Mouse (Mus musculus) kidney, embryonic 15.5 days (tissue): ENCODE results near the gene Cep295. TPM values are rescaled to one million over a fixed set of nuclear protein-coding genes. Genes with fewer than 3 reads are reported as not detected.

ENCODE experiments used
- ATAC-seq: fragments of 200-750 bp; cut with Nextera tagmentation; replicated peaks from 2 replicates; pipeline ENCODE4 v1.8.0; 2017; ENCODE audit warnings: moderate TSS enrichment; ENCODE audit not compliant: low FRiP score
- H3K27ac ChIP-seq: fragments of 300-500 bp; sonication (generic); 2 replicates; pipeline ENCODE4 v1.5.1; 2015; ENCODE audit warnings: mild to moderate bottlenecking, inconsistent platforms
- H3K27me3 ChIP-seq: fragments of 300-500 bp; sonication (generic); 2 replicates; pipeline ENCODE4 v1.6.1; 2015; ENCODE audit warnings: inconsistent platforms
- H3K36me3 ChIP-seq: fragments of 300-500 bp; sonication (generic); 2 replicates; pipeline ENCODE4 v1.6.1; 2015; ENCODE audit warnings: inconsistent platforms
- H3K4me1 ChIP-seq: fragments of 300-500 bp; sonication (generic); 2 replicates; pipeline ENCODE4 v1.6.1; 2015; ENCODE audit warnings: inconsistent platforms
- H3K4me2 ChIP-seq: fragments of 300-500 bp; sonication (generic); 2 replicates; pipeline ENCODE4 v1.6.1; 2015; ENCODE audit warnings: moderate library complexity, mild to moderate bottlenecking, inconsistent platforms
- H3K4me3 ChIP-seq: fragments of 300-500 bp; sonication (generic); replicated peaks from 2 replicates; pipeline ENCODE4 v1.5.1; 2015; ENCODE audit warnings: mild to moderate bottlenecking, inconsistent platforms
- H3K9ac ChIP-seq: fragments of 300-500 bp; sonication (generic); 2 replicates; pipeline ENCODE4 v1.6.1; 2015; ENCODE audit warnings: mild to moderate bottlenecking, inconsistent platforms
- H3K9me3 ChIP-seq: fragments of 300-500 bp; sonication (generic); replicated peaks from 2 replicates; pipeline ENCODE4 v1.6.1; 2016; ENCODE audit warnings: inconsistent platforms
- WGBS: fragments of 180-500 bp; shearing (Covaris S2); methylation state at CpG from one replicate; pipeline ENCODE4 v1.1.7; 2015; ENCODE audit warnings: mixed read lengths; 5-methylcytosine and 5-hydroxymethylcytosine counted together
- polyA plus RNA-seq: library from polyadenylated mRNA; unstranded; fragments of >200 nt; fragmentation: Nextera tagmentation; extraction: Ambion mirVana; gene quantifications from 2 replicates; pipeline ENCODE4 v1.2.1, GENCODE M21; 2015

The Cep295 gene
- polyA plus RNA-seq, result 16.8 and 18.2 TPM in 2 replicates

GRCm38 (mm10) chr9:15357484-15358275 is at the start of gene Cep295:
Gene Cep295, minus strand, starts transcription at chr9:15357788.
- Histone ChIP-seq H3K9ac (peak within 1 kb of the TSS; percentile 77), H3K27ac (peak within 1 kb of the TSS; percentile 91), H3K9me3 (no peaks in the 10 kb centered on the region), H3K27me3 (no peaks in the 10 kb centered on the region), H3K4me3 (peak within 1 kb of the TSS; percentile 93), H3K4me2 (peak within 1 kb of the TSS; percentile 75), H3K36me3 (peaks cover 19% of the 10 kb centered on the region), H3K4me1 (peaks cover 13% of the 10 kb centered on the region)
- peak; percentile 100 for ATAC-seq
- WGBS, result 2% methylated on average over 60 of the region's 60 CpGs

GRCm38 (mm10) chr9:15397591-15397990 is 40.0 kb upstream of the Cep295 start:
- H3K9me3 ChIP-seq, result no peaks in the 10 kb centered on the region
- no peak overlapping the region for H3K9ac ChIP-seq
- 51% methylated on average over 4 of the region's 4 CpGs for WGBS
- H3K36me3 ChIP-seq, result no peaks in the 10 kb centered on the region
- no peak overlapping the region for H3K4me3 ChIP-seq
- no peak overlapping the region for H3K27ac ChIP-seq
- no peaks in the 10 kb centered on the region for H3K4me1 ChIP-seq
- ATAC-seq, result peak; percentile 52
- no peak overlapping the region for H3K4me2 ChIP-seq
- H3K27me3 ChIP-seq, result no peaks in the 10 kb centered on the region

- Histone ChIP-seq H3K36me3 (no peaks in the 10 kb centered on the region), H3K9me3 (no peaks in the 10 kb centered on the region), H3K4me1 (no peaks in the 10 kb centered on the region), H3K9ac (no peak overlapping the region), H3K27ac (no peak overlapping the region), H3K4me3 (no peak overlapping the region), H3K4me2 (no peak overlapping the region), H3K27me3 (no peaks in the 10 kb centered on the region)
- ATAC-seq, result no peak
- WGBS, result 86% methylated on average over 1 of the region's 1 CpGs
Measured at GRCm38 (mm10) chr9:15395353-15395942, 37.9 kb upstream of the Cep295 start.

GRCm38 (mm10) chr9:15387075-15387643 is 29.6 kb upstream of the Cep295 start:
- Histone ChIP-seq H3K9ac (no peak overlapping the region), H3K4me1 (no peaks in the 10 kb centered on the region), H3K27me3 (no peaks in the 10 kb centered on the region), H3K9me3 (no peaks in the 10 kb centered on the region), H3K4me3 (no peak overlapping the region), H3K36me3 (no peaks in the 10 kb centered on the region), H3K4me2 (no peak overlapping the region), H3K27ac (no peak overlapping the region)
- ATAC-seq, result no peak
- WGBS, result 82% methylated on average over 5 of the region's 5 CpGs

GRCm38 (mm10) chr9:15384266-15384665 is 26.7 kb upstream of the Cep295 start:
- WGBS, result 45% methylated on average over 5 of the region's 5 CpGs
- Histone ChIP-seq H3K27ac (no peak overlapping the region), H3K36me3 (no peaks in the 10 kb centered on the region), H3K9me3 (no peaks in the 10 kb centered on the region), H3K4me3 (no peak overlapping the region), H3K9ac (no peak overlapping the region), H3K4me1 (no peaks in the 10 kb centered on the region), H3K27me3 (no peaks in the 10 kb centered on the region), H3K4me2 (no peak overlapping the region)
- no peak for ATAC-seq

- Histone ChIP-seq H3K9ac (no peak overlapping the region), H3K4me1 (peaks cover 6% of the 10 kb centered on the region; the same call in 1 of the 2 replicates), H3K4me2 (no peak overlapping the region), H3K36me3 (no peaks in the 10 kb centered on the region), H3K27me3 (no peaks in the 10 kb centered on the region), H3K27ac (no peak overlapping the region), H3K9me3 (no peaks in the 10 kb centered on the region), H3K4me3 (no peak overlapping the region)
- WGBS, result 69% methylated on average over 2 of the region's 2 CpGs
- ATAC-seq, result no peak
Measured at GRCm38 (mm10) chr9:15366260-15366659, 8.7 kb upstream of the Cep295 start.

- no peak; the same call in 1 of the 2 replicates for ATAC-seq
Measured at GRCm38 (mm10) chr9:15365856-15366255, 8.3 kb upstream of the Cep295 start.

GRCm38 (mm10) chr9:15364843-15365242 is 7.3 kb upstream of the Cep295 start:
- ATAC-seq, result no peak
- H3K4me1 ChIP-seq, result peaks cover 6% of the 10 kb centered on the region; the same call in 1 of the 2 replicates
- H3K4me3 ChIP-seq, result no peak overlapping the region
- no peaks in the 10 kb centered on the region for H3K27me3 ChIP-seq
- H3K9me3 ChIP-seq, result no peaks in the 10 kb centered on the region
- 77% methylated on average over 1 of the region's 1 CpGs for WGBS
- H3K9ac ChIP-seq, result no peak overlapping the region
- no peaks in the 10 kb centered on the region for H3K36me3 ChIP-seq
- H3K27ac ChIP-seq, result no peak overlapping the region
- H3K4me2 ChIP-seq, result no peak overlapping the region

More at GRCm38 (mm10) chr9:15365856-15366255, 8.3 kb upstream of the Cep295 start:
- Histone ChIP-seq H3K9ac (no peak overlapping the region), H3K27me3 (no peaks in the 10 kb centered on the region), H3K4me1 (peaks cover 6% of the 10 kb centered on the region; the same call in 1 of the 2 replicates), H3K27ac (no peak overlapping the region), H3K36me3 (no peaks in the 10 kb centered on the region), H3K4me3 (no peak overlapping the region), H3K9me3 (no peaks in the 10 kb centered on the region), H3K4me2 (no peak overlapping the region)
- WGBS, result 85% methylated on average over 1 of the region's 1 CpGs

GRCm38 (mm10) chr9:15356916-15357483 is 588 bp downstream of the Cep295 start:
- H3K4me1 ChIP-seq, result peaks cover 13% of the 10 kb centered on the region
- peak overlapping the region; percentile 93 for H3K4me3 ChIP-seq
- H3K36me3 ChIP-seq, result peaks cover 25% of the 10 kb centered on the region
- no peak for ATAC-seq
- no peaks in the 10 kb centered on the region for H3K9me3 ChIP-seq
- peak overlapping the region; percentile 91 for H3K27ac ChIP-seq
- WGBS, result 0% methylated on average over 9 of the region's 9 CpGs
- H3K9ac ChIP-seq, result peak overlapping the region; percentile 77
- peak overlapping the region; percentile 75 for H3K4me2 ChIP-seq
- no peaks in the 10 kb centered on the region for H3K27me3 ChIP-seq

GRCm38 (mm10) chr9:15349925-15350324 is 7.7 kb downstream of the Cep295 start:
- H3K4me3 ChIP-seq, result no peak overlapping the region
- H3K36me3 ChIP-seq, result peaks cover 80% of the 10 kb centered on the region
- H3K9me3 ChIP-seq, result no peaks in the 10 kb centered on the region
- H3K4me1 ChIP-seq, result no peaks in the 10 kb centered on the region
- 0 out of 2 replicates have a peak, but pooled peaks have one; percentile 62 for ATAC-seq
- no peak overlapping the region for H3K27ac ChIP-seq
- no peak overlapping the region for H3K4me2 ChIP-seq
- H3K9ac ChIP-seq, result no peak overlapping the region
- no peaks in the 10 kb centered on the region for H3K27me3 ChIP-seq
- 49% methylated on average over 2 of the region's 2 CpGs for WGBS

- H3K9me3 ChIP-seq, result no peaks in the 10 kb centered on the region
- H3K9ac ChIP-seq, result no peak overlapping the region
- no peak overlapping the region for H3K27ac ChIP-seq
- no peaks in the 10 kb centered on the region for H3K27me3 ChIP-seq
- H3K4me3 ChIP-seq, result no peak overlapping the region
- no peak for ATAC-seq
- H3K36me3 ChIP-seq, result peaks cover 92% of the 10 kb centered on the region
- WGBS, result 86% methylated on average over 4 of the region's 4 CpGs
- H3K4me1 ChIP-seq, result no peaks in the 10 kb centered on the region
- H3K4me2 ChIP-seq, result no peak overlapping the region
Measured at GRCm38 (mm10) chr9:15337776-15338175, 19.8 kb downstream of the Cep295 start.
